Mouse (Mus musculus) C2C12 (cell line): ENCODE data around the gene Tmem14a.

ENCODE experiments used
- CTCF ChIP-seq: IDR thresholded peaks from one replicate; pipeline ENCODE4 v1.5.1; 2011; ENCODE audit not compliant: control insufficient read depth, insufficient read depth, insufficient read length
- FOSL1 ChIP-seq: IDR thresholded peaks from one replicate; pipeline ENCODE4 v1.8.0; 2011; ENCODE audit warnings: mild to moderate bottlenecking, low read length; ENCODE audit not compliant: poor library complexity, insufficient read depth, severe bottlenecking

DNA sequence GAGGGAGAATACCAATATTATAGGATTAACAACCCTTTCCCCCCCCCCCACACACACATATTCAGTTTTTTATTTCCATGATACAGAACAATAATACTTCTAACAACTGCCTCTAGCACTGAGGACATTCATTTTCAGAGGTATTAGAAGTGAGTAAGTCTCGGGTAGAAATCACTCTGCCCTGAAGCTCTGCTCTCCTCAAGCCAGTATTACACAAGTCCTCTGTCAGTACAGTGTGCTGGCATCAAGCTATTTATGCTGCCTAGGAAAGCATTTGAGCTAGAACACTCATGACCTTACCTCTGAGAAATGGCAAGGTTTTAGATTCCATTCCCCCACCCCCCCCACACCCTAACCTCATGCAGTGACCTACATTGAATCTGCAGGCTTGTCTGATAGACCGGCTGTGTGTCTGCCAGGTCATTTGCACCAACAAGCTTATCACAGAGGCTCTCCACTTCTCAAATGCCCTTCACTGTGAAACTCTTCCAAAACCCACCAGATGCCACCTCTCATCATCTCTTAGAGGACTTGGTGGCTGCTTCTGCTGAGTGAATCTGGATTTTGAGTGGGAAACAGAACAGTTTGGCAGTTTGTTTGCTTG, 56.2 kb downstream of the Tmem14a start:
- TF ChIP-seq FOSL1, result no peak
- no peak for TF ChIP-seq CTCF
